22 mouse cellular contexts compared by ENCODE assay signal in genomic region chr17:3490216-3490895, GRCm38 (mm10). TPM values are rescaled to one million over a fixed set of nuclear protein-coding genes. Genes with fewer than 3 reads are reported as not detected.
A peak's percentile ranks its signal among the peaks of the same experiment; 100 is the strongest.
DNase-seq lines count a peak whose midpoint lies in the region; ATAC-seq lines count a peak whose summit lies in the region.
"Had no signal": no experiment of that assay in that cellular context is flagged by ENCODE, and none has a peak within 500 bp of the region (broad histone marks: within the 10 kb centered on the region; RNA-seq: fewer than 3 reads in every experiment).

No protein-coding gene starts in this region.

- no peaks in the 10 kb centered on the region for H3K4me1 ChIP-seq in kidney, embryonic 14.5 days (ENCODE audit: control insufficient read depth, insufficient read depth, low read length)
- H3K4me1 ChIP-seq: embryonic facial prominence, embryonic 10.5 days; neural tube, embryonic 13.5 days had no signal

- no peak overlapping the region for H3K4me3 ChIP-seq in kidney, embryonic 14.5 days (ENCODE audit: low read length)
- H3K4me3 ChIP-seq: embryonic facial prominence, embryonic 10.5 days; neural tube, embryonic 13.5 days had no signal

- H3K4me2 ChIP-seq in kidney, embryonic 14.5 days (replicated peaks; ENCODE audit: low read depth, low read length) = no peak overlapping the region
- H3K4me2 ChIP-seq: heart, embryonic 11.5 days; lung, embryonic 14.5 days; neural tube, embryonic 13.5 days had no signal

- WGBS in kidney, embryonic 14.5 days = 79% methylated on average over 11 of the region's 11 CpGs

- no peak for ATAC-seq in kidney, embryonic 14.5 days (ENCODE audit: low FRiP score, low TSS enrichment)
- peak; percentile 52; the same call in 1 of the 2 replicates for ATAC-seq in monocyte, adult 5-6 weeks (replicated peaks; ENCODE audit: insufficient number of reproducible peaks, low FRiP score, low TSS enrichment, poor library complexity, severe bottlenecking)
- ATAC-seq: CD4-positive, CD25-positive, alpha-beta regulatory T cell, adult 4 months; hindbrain, embryonic 16.5 days had no signal

- H3K36me3 ChIP-seq in kidney, embryonic 14.5 days (ENCODE audit: control insufficient read depth, insufficient read depth, low read length) = no peaks in the 10 kb centered on the region
- H3K36me3 ChIP-seq: embryonic facial prominence, embryonic 10.5 days had no signal

- H3K9me3 ChIP-seq in kidney, embryonic 14.5 days (ENCODE audit: control insufficient read depth, low read length) = no peaks in the 10 kb centered on the region
- H3K9me3 ChIP-seq: embryonic facial prominence, embryonic 10.5 days; neural tube, embryonic 13.5 days had no signal

- DNase-seq in kidney, adult 9 months = peak; percentile 64
- DNase-seq in Muller cell, postnatal 12 days (ENCODE audit: inconsistent ontology term) = peak; percentile 22
- DNase-seq in adrenal gland, postnatal 14 days = peak; percentile 73
- DNase-seq in layer of hippocampus, postnatal 10 days (ENCODE audit: low spot score in 2 of 2) = no peak
- DNase-seq in ovary, postnatal 10 days (ENCODE audit: low spot score) = no peak
- DNase-seq: cerebellum, postnatal 25 days; gastrocnemius, postnatal 14 days; heart, postnatal 36 days; liver; lung, embryonic 14.5 days; thymus, postnatal 4 days had no signal

- no peaks in the 10 kb centered on the region for H3K27me3 ChIP-seq in kidney, embryonic 14.5 days (ENCODE audit: control insufficient read depth, insufficient read depth, low read length)
- H3K27me3 ChIP-seq: neural tube, embryonic 13.5 days had no signal

- H3K27ac ChIP-seq in kidney, embryonic 14.5 days (ENCODE audit: low read depth, low read length) = no peak overlapping the region
- H3K27ac ChIP-seq: embryonic facial prominence, embryonic 10.5 days; kidney, postnatal 0 days; neural tube, embryonic 13.5 days; stomach, postnatal 0 days had no signal

- no peak overlapping the region for H3K9ac ChIP-seq in kidney, embryonic 14.5 days (ENCODE audit: low read depth, low read length)
- H3K9ac ChIP-seq: lung, embryonic 14.5 days; neural tube, embryonic 13.5 days had no signal

RNA-seq across cellular contexts. Expression of gene Cldn20, which starts 42.0 kb away (rescaled TPM):
- 0.31 and 0.70 TPM in 2 replicates for polyA plus RNA-seq in kidney, embryonic 14.5 days (2014; fragmentation: Nextera tagmentation; extraction: Ambion mirVana)
- total RNA-seq in adrenal gland, postnatal 14 days (2021) = not detected in 2 replicates
- 7.5 to 19.8 TPM (median 9.0 TPM) in 3 replicates for total RNA-seq in monocyte, adult 5-6 weeks (2017)
- total RNA-seq in layer of hippocampus, postnatal 10 days (2021) = under 1 TPM; 0.74 to 0.98 TPM
- total RNA-seq: gastrocnemius, postnatal 14 days; heart, postnatal 36 days; layer of hippocampus, postnatal 25 days had no signal
- polyA plus RNA-seq: CD4-positive, CD25-positive, alpha-beta regulatory T cell, adult 4 months; embryonic facial prominence, embryonic 10.5 days; heart, embryonic 11.5 days; hindbrain, embryonic 16.5 days; lung, embryonic 14.5 days; neural tube, embryonic 13.5 days; spleen, adult 2 months; stomach, postnatal 0 days had no signal

Comparison
In these comparisons a context has a peak if more than half of its experiments do, and no peak if none do; other contexts are left out.
1. DNase-seq: peak in kidney, adult 9 months (single experiment), Muller cell, postnatal 12 days (single experiment) and adrenal gland, postnatal 14 days (single experiment); none in layer of hippocampus, postnatal 10 days (0 of 2) and ovary, postnatal 10 days (single experiment).